ENCODE assay signal across 24 mouse cellular contexts in genomic region chr1:107897743-107898437, GRCm38 (mm10).
A peak's percentile ranks its signal among the peaks of the same experiment; 100 is the strongest.
DNase-seq lines count a peak whose midpoint lies in the region; ATAC-seq and TF ChIP-seq lines count a peak whose summit lies in the region.
"Had no signal": no experiment of that assay in that cellular context is flagged by ENCODE, and none has a peak within 500 bp of the region (broad histone marks: within the 10 kb centered on the region; RNA-seq: fewer than 3 reads in every experiment).

No protein-coding gene starts in this region.

- no peak for TF ChIP-seq CTCF in intestine, postnatal 0 days (IDR thresholded peaks at IDR 0.05; ENCODE audit: low read depth)

- H3K27me3 ChIP-seq in forebrain, embryonic 14.5 days (replicated peaks; ENCODE audit: control insufficient read depth, insufficient read depth, low read length): no peaks in the 10 kb centered on the region
- H3K27me3 ChIP-seq in forebrain, embryonic 11.5 days (ENCODE audit: control insufficient read depth, insufficient read depth, low read length): no peaks in the 10 kb centered on the region
- H3K27me3 ChIP-seq in midbrain, embryonic 15.5 days (replicated peaks): no peaks in the 10 kb centered on the region
- H3K27me3 ChIP-seq in midbrain, embryonic 10.5 days (ENCODE audit: low read depth, poor library complexity, severe bottlenecking): no peaks in the 10 kb centered on the region
- no peaks in the 10 kb centered on the region for H3K27me3 ChIP-seq in intestine, postnatal 0 days (replicated peaks; ENCODE audit: control insufficient read depth, insufficient read depth, low read length)
- H3K27me3 ChIP-seq: heart, embryonic 12.5 days; heart, embryonic 15.5 days; hindbrain, embryonic 13.5 days; intestine, embryonic 15.5 days had no signal

- no peak overlapping the region for H3K4me2 ChIP-seq in forebrain, embryonic 14.5 days (ENCODE audit: low read length)
- H3K4me2 ChIP-seq in forebrain, embryonic 11.5 days (ENCODE audit: low read depth, low read length, severe bottlenecking): no peak overlapping the region
- H3K4me2 ChIP-seq in midbrain, embryonic 15.5 days: no peak overlapping the region
- no peak overlapping the region for H3K4me2 ChIP-seq in intestine, postnatal 0 days (replicated peaks; ENCODE audit: low read depth)
- H3K4me2 ChIP-seq: heart, embryonic 12.5 days; heart, embryonic 15.5 days; hindbrain, embryonic 13.5 days; intestine, embryonic 15.5 days had no signal

- H3K4me1 ChIP-seq in forebrain, embryonic 14.5 days (ENCODE audit: control insufficient read depth, insufficient read depth, low read length): peaks cover 3% of the 10 kb centered on the region; the same call in 1 of the 2 replicates
- no peaks in the 10 kb centered on the region for H3K4me1 ChIP-seq in forebrain, embryonic 11.5 days (replicated peaks; ENCODE audit: control insufficient read depth, insufficient read depth, low read length)
- no peaks in the 10 kb centered on the region; the same call in 1 of the 2 replicates for H3K4me1 ChIP-seq in midbrain, embryonic 15.5 days
- peaks cover 10% of the 10 kb centered on the region; the same call in 1 of the 2 replicates for H3K4me1 ChIP-seq in midbrain, embryonic 10.5 days
- no peaks in the 10 kb centered on the region for H3K4me1 ChIP-seq in intestine, postnatal 0 days (replicated peaks; ENCODE audit: control insufficient read depth, insufficient read depth, low read length)
- H3K4me1 ChIP-seq: heart, embryonic 12.5 days; heart, embryonic 15.5 days; hindbrain, embryonic 13.5 days; intestine, embryonic 15.5 days had no signal

- H3K9me3 ChIP-seq in forebrain, embryonic 14.5 days (replicated peaks; ENCODE audit: control insufficient read depth, low read length): no peaks in the 10 kb centered on the region
- no peaks in the 10 kb centered on the region for H3K9me3 ChIP-seq in forebrain, embryonic 11.5 days (ENCODE audit: control insufficient read depth, low read length)
- no peaks in the 10 kb centered on the region for H3K9me3 ChIP-seq in midbrain, embryonic 15.5 days
- no peaks in the 10 kb centered on the region for H3K9me3 ChIP-seq in midbrain, embryonic 10.5 days (replicated peaks)
- H3K9me3 ChIP-seq in intestine, postnatal 0 days (ENCODE audit: control insufficient read depth): no peaks in the 10 kb centered on the region
- H3K9me3 ChIP-seq: forebrain, embryonic 10.5 days; heart, embryonic 12.5 days; heart, embryonic 15.5 days; hindbrain, embryonic 10.5 days; hindbrain, embryonic 13.5 days; intestine, embryonic 15.5 days had no signal

- H3K27ac ChIP-seq in forebrain, embryonic 14.5 days (ENCODE audit: low read depth, low read length): no peak overlapping the region; the same call in 1 of the 2 replicates
- no peak overlapping the region for H3K27ac ChIP-seq in forebrain, embryonic 11.5 days (ENCODE audit: low read depth, low read length)
- no peak overlapping the region for H3K27ac ChIP-seq in midbrain, embryonic 15.5 days
- H3K27ac ChIP-seq in midbrain, embryonic 10.5 days (replicated peaks): no peak overlapping the region
- no peak overlapping the region for H3K27ac ChIP-seq in intestine, postnatal 0 days (ENCODE audit: low read depth, low read length)
- H3K27ac ChIP-seq: forebrain, embryonic 10.5 days; heart, embryonic 15.5 days; hindbrain, embryonic 10.5 days; hindbrain, embryonic 13.5 days; intestine, embryonic 15.5 days had no signal

- H3K9ac ChIP-seq in forebrain, embryonic 14.5 days (ENCODE audit: low read length): no peak overlapping the region
- no peak overlapping the region for H3K9ac ChIP-seq in forebrain, embryonic 11.5 days (ENCODE audit: low read length)
- no peak overlapping the region for H3K9ac ChIP-seq in midbrain, embryonic 15.5 days
- H3K9ac ChIP-seq in intestine, postnatal 0 days (ENCODE audit: low read depth, low read length): no peak overlapping the region
- H3K9ac ChIP-seq: heart, embryonic 12.5 days; heart, embryonic 15.5 days; hindbrain, embryonic 13.5 days; intestine, embryonic 15.5 days had no signal

- no peak overlapping the region for H3K4me3 ChIP-seq in forebrain, embryonic 14.5 days (ENCODE audit: low read depth, low read length)
- H3K4me3 ChIP-seq in forebrain, embryonic 11.5 days (ENCODE audit: low read depth, low read length): no peak overlapping the region
- H3K4me3 ChIP-seq in midbrain, embryonic 15.5 days: no peak overlapping the region
- no peak overlapping the region for H3K4me3 ChIP-seq in midbrain, embryonic 10.5 days
- H3K4me3 ChIP-seq in intestine, postnatal 0 days (ENCODE audit: low read depth, low read length): no peak overlapping the region
- H3K4me3 ChIP-seq: forebrain, embryonic 10.5 days; heart, embryonic 12.5 days; heart, embryonic 15.5 days; hindbrain, embryonic 10.5 days; hindbrain, embryonic 13.5 days; intestine, embryonic 15.5 days had no signal

- peak; percentile 37 for DNase-seq in forebrain, embryonic 14.5 days (ENCODE audit: low spot score)
- no peak for DNase-seq in forebrain, embryonic 11.5 days (ENCODE audit: low spot score)
- DNase-seq in frontal cortex, postnatal 14 days (ENCODE audit: low spot score in 2 of 2): no peak
- DNase-seq in midbrain, embryonic 10.5 days (ENCODE audit: low spot score): no peak
- DNase-seq: adrenal gland, adult 2 months; adrenal gland, postnatal 14 days; cerebellum, adult 11-12 months; cerebellum, adult 9-11 months; gastrocnemius, postnatal 25 days; heart, adult 18-20 months; heart, postnatal 10 days; heart, postnatal 36 days; kidney, adult 18-20 months had no signal

- peak; percentile 30; the same call in 1 of the 2 replicates for ATAC-seq in forebrain, embryonic 14.5 days
- no peak for ATAC-seq in forebrain, embryonic 11.5 days (replicated peaks; ENCODE audit: low FRiP score)
- ATAC-seq in frontal cortex, adult (ENCODE audit: low TSS enrichment): peak; percentile 31; the same call in 1 of the 2 replicates
- ATAC-seq in midbrain, embryonic 15.5 days (replicated peaks): peak; percentile 68
- ATAC-seq in intestine, postnatal 0 days: no peak
- ATAC-seq: CD4-positive, CD25-positive, alpha-beta regulatory T cell, adult 4 months; hindbrain, embryonic 16.5 days; intestine, embryonic 15.5 days had no signal

- 30% methylated on average over 3 of the region's 3 CpGs for WGBS in forebrain, embryonic 14.5 days
- 44% methylated on average over 3 of the region's 3 CpGs for WGBS in forebrain, embryonic 11.5 days
- 29% methylated on average over 3 of the region's 3 CpGs for WGBS in midbrain, embryonic 15.5 days
- WGBS in midbrain, embryonic 10.5 days: 54% methylated on average over 3 of the region's 3 CpGs
- 60% methylated on average over 3 of the region's 3 CpGs for WGBS in intestine, postnatal 0 days

- H3K36me3 ChIP-seq in forebrain, embryonic 14.5 days (ENCODE audit: control insufficient read depth, insufficient read depth, low read length): no peaks in the 10 kb centered on the region
- H3K36me3 ChIP-seq in forebrain, embryonic 11.5 days (ENCODE audit: control insufficient read depth, insufficient read depth, low read length): no peaks in the 10 kb centered on the region
- no peaks in the 10 kb centered on the region for H3K36me3 ChIP-seq in midbrain, embryonic 15.5 days (replicated peaks)
- no peaks in the 10 kb centered on the region for H3K36me3 ChIP-seq in midbrain, embryonic 10.5 days
- H3K36me3 ChIP-seq in intestine, postnatal 0 days (ENCODE audit: control insufficient read depth, insufficient read depth): no peaks in the 10 kb centered on the region
- H3K36me3 ChIP-seq: forebrain, embryonic 10.5 days; heart, embryonic 12.5 days; heart, embryonic 15.5 days; hindbrain, embryonic 10.5 days; hindbrain, embryonic 13.5 days; intestine, embryonic 15.5 days had no signal

Comparison
In these comparisons a context has a peak if more than half of its experiments do, and no peak if none do; other contexts are left out.
1. ATAC-seq: peak in forebrain, embryonic 14.5 days (single experiment), frontal cortex, adult (single experiment) and midbrain, embryonic 15.5 days (single experiment); none in forebrain, embryonic 11.5 days (single experiment) and intestine, postnatal 0 days (single experiment).